Comparison of ENCODE assay signal across 8 mouse cellular contexts in genomic region chr5:103414542-103414941, GRCm38 (mm10).
"Had no signal": no experiment of that assay in that cellular context is flagged by ENCODE, and none has a peak within 500 bp of the region (broad histone marks: within the 10 kb centered on the region; RNA-seq: fewer than 3 reads in every experiment).

No protein-coding gene starts in this region.

- H3K27me3 ChIP-seq: limb, embryonic 13.5 days; midbrain, embryonic 12.5 days had no signal

- H3K9me3 ChIP-seq: limb, embryonic 13.5 days; midbrain, embryonic 12.5 days had no signal

- H3K9ac ChIP-seq: limb, embryonic 13.5 days; liver, embryonic 14.5 days; midbrain, embryonic 12.5 days had no signal

- H3K36me3 ChIP-seq: limb, embryonic 13.5 days; midbrain, embryonic 12.5 days had no signal

- H3K27ac ChIP-seq: hindbrain, postnatal 0 days; limb, embryonic 13.5 days; liver, embryonic 14.5 days; midbrain, embryonic 12.5 days; stomach, postnatal 0 days had no signal

- DNase-seq: left cerebral cortex, postnatal 4 days; lung, adult 18-20 months; thymus, postnatal 25 days had no signal

- H3K4me1 ChIP-seq: limb, embryonic 13.5 days; midbrain, embryonic 12.5 days had no signal

- ATAC-seq: hindbrain, postnatal 0 days had no signal

- H3K4me2 ChIP-seq: limb, embryonic 13.5 days; midbrain, embryonic 12.5 days had no signal

- H3K4me3 ChIP-seq: limb, embryonic 13.5 days; midbrain, embryonic 12.5 days had no signal
